Mouse (Mus musculus): ENCODE data around the gene Olfr750.

Gene Olfr750

GRCm38 (mm10) chr14:51027387-51028155 is 46.7 kb downstream of the Olfr750 start:
- DNase-seq (ENCODE audit: low read depth, low spot score) = no peak

GRCm38 (mm10) chr14:51026391-51027133 is 47.7 kb downstream of the Olfr750 start:
- DNase-seq (ENCODE audit: low read depth, low spot score) = peak; percentile 80

- no peak for DNase-seq (ENCODE audit: low read depth, low spot score)
These were observed 49.4 kb downstream of the Olfr750 start for GRCm38 (mm10) chr14:51024820-51025219.

GRCm38 (mm10) chr14:51023457-51023856 is 50.8 kb downstream of the Olfr750 start:
- DNase-seq (ENCODE audit: low read depth, low spot score) = no peak

- DNase-seq (ENCODE audit: low read depth, low spot score) = no peak
These were observed 57.0 kb downstream of the Olfr750 start for GRCm38 (mm10) chr14:51017256-51017655.

Measured in ZHBTc4 (cell line).